Mouse (Mus musculus): Measurements from ENCODE around the gene Mrpl18.

- TF ChIP-seq CTCF (IDR thresholded peaks at IDR 0.05; ENCODE audit: low read depth) (no peak), EP300 (optimal IDR thresholded peaks at IDR 0.05) (no peak)
These were observed 11.8 kb downstream of the Mrpl18 start for GRCm38 (mm10) chr17:12904349-12904748.
